Mouse (Mus musculus): ENCODE data around the gene Zfp986. TPM values are rescaled to one million over a fixed set of nuclear protein-coding genes. Genes with fewer than 3 reads are reported as not detected.
"Not testable (repeated sequence)": the region's sequence is repeated elsewhere in the genome, so short reads cannot be mapped to it uniquely, and the experiment has no call there.

The Zfp986 gene
- polyA plus RNA-seq (2015; fragmentation: Nextera tagmentation; extraction: Ambion mirVana): not detected in 2 replicates

- H3K4me3 ChIP-seq (replicated peaks); H3K4me1 ChIP-seq (replicated peaks); H3K9ac ChIP-seq; DNase-seq; ATAC-seq (ENCODE audit: low read depth); H3K4me2 ChIP-seq; H3K27me3 ChIP-seq; H3K9me3 ChIP-seq (replicated peaks); H3K36me3 ChIP-seq; H3K27ac ChIP-seq: not testable (repeated sequence)
- WGBS (ENCODE audit: insufficient replicate concordance): 49% methylated on average over 3 of the region's 3 CpGs
Observed at GRCm38 (mm10) chr4:145868494-145868893, at the start of gene Zfp986. TSS of gene Zfp986 (plus strand) at chr4:145868794.

GRCm38 (mm10) chr4:145819946-145820345, 48.6 kb upstream of the Zfp986 start:
- peak; percentile 32; the same call in 1 of the 2 replicates for ATAC-seq (ENCODE audit: low read depth)
- no CpG with 5 or more reads among the region's 2 CpGs for WGBS (ENCODE audit: insufficient replicate concordance)

DNA sequence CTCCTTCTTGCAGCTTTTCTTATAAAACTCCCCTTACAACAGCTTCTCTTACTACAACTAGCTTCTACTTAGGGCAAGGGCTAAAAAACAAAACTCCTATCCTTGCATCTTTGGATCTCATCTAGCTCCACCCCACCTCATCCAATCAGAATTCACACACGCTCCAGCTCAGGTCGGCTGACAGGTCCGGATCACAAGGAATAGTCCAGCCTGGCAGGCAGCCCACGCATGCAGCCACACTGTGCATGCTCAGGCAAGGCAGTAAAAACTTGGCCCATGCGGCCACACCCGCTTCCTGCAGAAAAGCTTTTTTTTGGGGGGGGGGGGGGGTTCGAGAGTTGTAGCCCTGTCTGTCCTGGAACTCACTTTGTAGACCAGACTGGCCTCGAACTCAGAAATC, 43.0 kb upstream of the Zfp986 start:
- not testable (repeated sequence) for H3K4me3 ChIP-seq (replicated peaks); H3K9me3 ChIP-seq (replicated peaks); H3K4me2 ChIP-seq; H3K36me3 ChIP-seq; H3K4me1 ChIP-seq (replicated peaks); ATAC-seq (ENCODE audit: low read depth); H3K9ac ChIP-seq; H3K27me3 ChIP-seq; DNase-seq; H3K27ac ChIP-seq
- WGBS (ENCODE audit: insufficient replicate concordance): 68% methylated on average over 3 of the region's 8 CpGs

More at GRCm38 (mm10) chr4:145819946-145820345, 48.6 kb upstream of the Zfp986 start:
- H3K27me3 ChIP-seq; H3K4me1 ChIP-seq (replicated peaks); H3K36me3 ChIP-seq; H3K4me3 ChIP-seq (replicated peaks); H3K9ac ChIP-seq; H3K9me3 ChIP-seq (replicated peaks); DNase-seq; H3K4me2 ChIP-seq; H3K27ac ChIP-seq: not testable (repeated sequence)

- not testable (repeated sequence) for H3K4me1 ChIP-seq (replicated peaks); H3K4me2 ChIP-seq; H3K9ac ChIP-seq; H3K9me3 ChIP-seq (replicated peaks); H3K27me3 ChIP-seq; H3K36me3 ChIP-seq; DNase-seq; H3K27ac ChIP-seq; H3K4me3 ChIP-seq (replicated peaks)
- 0 out of 2 replicates have a peak, but pooled peaks have one; percentile 31 for ATAC-seq (ENCODE audit: low read depth)
- WGBS (ENCODE audit: insufficient replicate concordance): 81% methylated on average over 1 of the region's 14 CpGs
Observed at GRCm38 (mm10) chr4:145831328-145832062, 37.1 kb upstream of the Zfp986 start.

DNA sequence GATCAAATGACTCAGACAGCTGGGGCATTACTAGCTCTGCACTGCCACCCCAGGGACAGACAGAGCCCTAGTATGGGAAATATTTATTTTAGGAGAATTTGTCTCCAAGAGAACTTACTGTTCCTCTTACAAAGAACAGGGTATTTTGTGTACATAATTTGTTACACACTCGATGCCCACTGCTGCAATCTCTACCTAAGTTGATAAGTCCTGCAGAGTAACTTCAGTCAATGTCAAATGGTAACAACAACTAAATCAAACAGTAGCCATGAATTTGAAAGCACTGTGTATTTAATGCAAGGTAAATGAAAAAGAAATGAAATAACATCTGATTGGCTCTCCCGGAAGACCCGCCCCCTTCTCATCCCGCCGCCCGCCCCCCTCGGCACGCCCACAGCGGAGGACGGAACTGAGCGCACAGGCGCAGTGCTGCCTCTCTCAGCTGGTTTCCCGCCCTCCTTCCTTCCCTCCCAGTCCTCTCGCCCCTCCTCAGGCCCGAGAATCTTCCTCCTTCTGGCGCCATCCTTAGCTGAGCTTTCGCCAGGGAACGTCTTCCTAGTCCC, 32.2 kb upstream of the Zfp986 start:
- not testable (repeated sequence) for H3K4me1 ChIP-seq (replicated peaks); H3K9ac ChIP-seq; H3K27me3 ChIP-seq; H3K27ac ChIP-seq; DNase-seq; H3K36me3 ChIP-seq; H3K4me2 ChIP-seq; H3K4me3 ChIP-seq (replicated peaks)
- ATAC-seq (ENCODE audit: low read depth): peak; percentile 34; the same call in 1 of the 2 replicates
- WGBS (ENCODE audit: insufficient replicate concordance): 63% methylated on average over 10 of the region's 18 CpGs
- peaks cover 11% of the 10 kb centered on the region for H3K9me3 ChIP-seq (replicated peaks)

DNA sequence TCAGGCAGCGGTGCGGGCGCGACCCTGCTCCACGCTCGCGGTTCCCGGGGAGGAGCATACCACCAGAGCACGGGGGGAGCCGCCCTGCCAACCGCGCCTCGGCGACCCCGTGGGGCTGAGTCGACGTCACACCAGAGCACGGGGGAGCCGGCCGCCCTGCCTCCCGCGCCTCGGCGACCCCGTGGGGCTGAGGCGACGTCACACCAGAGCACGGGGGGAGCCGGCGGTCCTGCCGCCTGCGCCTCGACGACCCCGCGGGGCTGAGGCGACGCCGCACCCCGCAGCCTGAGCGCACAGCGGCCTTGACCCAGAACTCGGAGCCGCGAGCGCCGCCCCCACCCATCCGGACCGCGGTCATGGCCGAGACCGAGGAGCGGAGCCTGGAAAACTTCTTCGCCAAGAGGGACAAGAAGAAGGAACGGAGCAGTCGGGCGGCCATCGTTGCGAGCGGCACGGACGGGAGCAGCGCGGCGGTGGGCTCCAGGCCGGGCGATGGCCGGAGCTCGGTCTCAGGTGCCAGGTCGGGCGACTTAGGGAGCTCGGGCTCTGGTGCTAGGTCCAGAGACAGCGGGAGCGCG, 31.6 kb upstream of the Zfp986 start:
- not testable (repeated sequence) for H3K4me3 ChIP-seq (replicated peaks); DNase-seq; H3K27ac ChIP-seq; H3K36me3 ChIP-seq; H3K27me3 ChIP-seq; H3K4me1 ChIP-seq (replicated peaks); H3K4me2 ChIP-seq; H3K9ac ChIP-seq
- peaks cover 11% of the 10 kb centered on the region for H3K9me3 ChIP-seq (replicated peaks)
- ATAC-seq (ENCODE audit: low read depth): peak; percentile 77
- 43% methylated on average over 55 of the region's 75 CpGs for WGBS (ENCODE audit: insufficient replicate concordance)

GRCm38 (mm10) chr4:145846793-145847192, 21.8 kb upstream of the Zfp986 start:
- H3K27ac ChIP-seq; H3K9ac ChIP-seq; H3K36me3 ChIP-seq; H3K4me3 ChIP-seq (replicated peaks); H3K9me3 ChIP-seq (replicated peaks); H3K4me2 ChIP-seq; H3K27me3 ChIP-seq; H3K4me1 ChIP-seq (replicated peaks); DNase-seq: not testable (repeated sequence)
- ATAC-seq (ENCODE audit: low read depth): peak; percentile 33; the same call in 1 of the 2 replicates

- DNase-seq; H3K9me3 ChIP-seq (replicated peaks); H3K4me2 ChIP-seq; H3K27ac ChIP-seq; H3K27me3 ChIP-seq; H3K4me1 ChIP-seq (replicated peaks); H3K9ac ChIP-seq; H3K36me3 ChIP-seq; H3K4me3 ChIP-seq (replicated peaks): not testable (repeated sequence)
- 0 out of 2 replicates have a peak, but pooled peaks have one; percentile 22 for ATAC-seq (ENCODE audit: low read depth)
- WGBS (ENCODE audit: insufficient replicate concordance): 53% methylated on average over 4 of the region's 4 CpGs
Observed at GRCm38 (mm10) chr4:145848183-145848890, 20.3 kb upstream of the Zfp986 start.

- H3K4me1 ChIP-seq (replicated peaks); H3K27ac ChIP-seq; H3K4me2 ChIP-seq; H3K4me3 ChIP-seq (replicated peaks); H3K9me3 ChIP-seq (replicated peaks); H3K36me3 ChIP-seq; H3K9ac ChIP-seq; H3K27me3 ChIP-seq; DNase-seq: not testable (repeated sequence)
- 58% methylated on average over 3 of the region's 3 CpGs for WGBS (ENCODE audit: insufficient replicate concordance)
- ATAC-seq (ENCODE audit: low read depth): 0 out of 2 replicates have a peak, but pooled peaks have one; percentile 22
Observed at GRCm38 (mm10) chr4:145848891-145849214, 19.7 kb upstream of the Zfp986 start.

- H3K27ac ChIP-seq; H3K9me3 ChIP-seq (replicated peaks); H3K4me3 ChIP-seq (replicated peaks); DNase-seq; H3K9ac ChIP-seq; H3K27me3 ChIP-seq; H3K4me1 ChIP-seq (replicated peaks); ATAC-seq (ENCODE audit: low read depth); H3K36me3 ChIP-seq; H3K4me2 ChIP-seq: not testable (repeated sequence)
- WGBS (ENCODE audit: insufficient replicate concordance): 48% methylated on average over 8 of the region's 9 CpGs
Observed at GRCm38 (mm10) chr4:145851421-145851820, 17.2 kb upstream of the Zfp986 start.

GRCm38 (mm10) chr4:145863872-145864271, 4.7 kb upstream of the Zfp986 start:
- not testable (repeated sequence) for DNase-seq

More at GRCm38 (mm10) chr4:145863872-145864271, 4.7 kb upstream of the Zfp986 start:
- not testable (repeated sequence) for H3K27me3 ChIP-seq; H3K9me3 ChIP-seq (replicated peaks); H3K4me2 ChIP-seq; H3K9ac ChIP-seq; H3K36me3 ChIP-seq; H3K4me1 ChIP-seq (replicated peaks); H3K4me3 ChIP-seq (replicated peaks); H3K27ac ChIP-seq; ATAC-seq (ENCODE audit: low read depth)
- 52% methylated on average over 5 of the region's 8 CpGs for WGBS (ENCODE audit: insufficient replicate concordance)

Data from liver, embryonic 13.5 days (tissue).